Mouse (Mus musculus) limb, embryonic 10.5 days (tissue): ENCODE measurements around the gene Nkiras2. TPM values are rescaled to one million over a fixed set of nuclear protein-coding genes. Genes with fewer than 3 reads are reported as not detected.
"Not testable (repeated sequence)": the region's sequence is repeated elsewhere in the genome, so short reads cannot be mapped to it uniquely, and the experiment has no call there.

Source experiments
- DNase-seq: peaks from one replicate; pipeline ENCODE4 v3.0.0-alpha.2; 2017; ENCODE audit warnings: low spot score
- H3K27ac ChIP-seq: fragments of 300-500 bp; sonication (generic); 2 replicates; pipeline ENCODE4 v1.5.1; 2016; ENCODE audit warnings: mild to moderate bottlenecking
- H3K27me3 ChIP-seq: fragments of 300-500 bp; sonication (generic); 2 replicates; pipeline ENCODE4 v1.6.1; 2016; ENCODE audit warnings: low read depth, mild to moderate bottlenecking; ENCODE audit not compliant: poor library complexity, severe bottlenecking
- H3K36me3 ChIP-seq: fragments of 300-500 bp; sonication (generic); 2 replicates; pipeline ENCODE4 v1.6.1; 2016; ENCODE audit warnings: mild to moderate bottlenecking, moderate library complexity
- H3K4me1 ChIP-seq: fragments of 300-500 bp; sonication (generic); 2 replicates; pipeline ENCODE4 v1.6.1; 2016
- H3K4me3 ChIP-seq: fragments of 300-500 bp; sonication (generic); 2 replicates; pipeline ENCODE4 v1.5.1; 2016; ENCODE audit warnings: mild to moderate bottlenecking, moderate library complexity
- H3K9me3 ChIP-seq: fragments of 300-500 bp; sonication (generic); replicated peaks from 2 replicates; pipeline ENCODE4 v1.6.1; 2016; ENCODE audit warnings: mild to moderate bottlenecking
- WGBS: fragments of 180-500 bp; shearing (Covaris S2); methylation state at CpG from one replicate; pipeline ENCODE4 v1.1.7; 2016; 5-methylcytosine and 5-hydroxymethylcytosine counted together
- polyA plus RNA-seq: library from polyadenylated mRNA; unstranded; fragments of >200 nt; fragmentation: Nextera tagmentation; extraction: Ambion mirVana; gene quantifications from 2 replicates; pipeline ENCODE4 v1.2.1, GENCODE M21; 2016

Gene Nkiras2
- polyA plus RNA-seq, 1 experiment from 2014 or later: 95.5 TPM

DNA sequence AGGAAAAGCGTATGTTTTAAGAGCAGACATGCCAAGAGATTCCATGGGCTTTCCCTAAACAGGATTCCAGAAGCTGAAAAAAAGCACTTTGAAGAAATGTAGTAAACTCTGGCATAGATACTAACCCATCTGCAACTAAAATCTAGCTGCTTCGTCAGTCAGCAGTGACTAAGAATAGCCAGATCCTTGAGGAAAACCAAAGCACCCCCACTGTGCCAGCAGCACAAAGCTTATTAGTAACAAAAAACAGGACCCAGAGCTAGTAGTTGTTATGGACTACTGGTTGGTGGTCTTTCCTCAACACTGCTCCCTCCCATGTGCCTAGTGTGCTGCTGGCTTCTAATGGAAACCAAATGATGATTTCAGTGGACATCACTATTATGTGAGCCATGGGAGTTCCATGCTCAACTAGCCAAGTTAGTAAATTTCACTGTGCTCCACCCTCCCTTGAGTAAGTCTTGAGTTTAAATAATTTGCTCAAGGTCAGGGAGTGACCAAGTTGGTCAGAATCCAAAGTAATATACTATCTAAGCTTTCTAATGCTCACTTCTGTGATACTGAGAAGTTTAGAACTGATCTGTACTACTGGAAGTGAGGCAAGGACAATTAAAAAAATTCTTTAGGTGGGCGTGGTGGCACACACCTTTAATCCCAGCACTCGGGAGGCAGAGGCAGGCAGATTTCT is 14.6 kb upstream of the Nkiras2 start:
- Histone ChIP-seq H3K9me3 (no peaks in the 10 kb centered on the region), H3K27me3 (no peaks in the 10 kb centered on the region), H3K4me3 (no peak overlapping the region), H3K27ac (no peak overlapping the region), H3K36me3 (peaks cover 86% of the 10 kb centered on the region), H3K4me1 (no peaks in the 10 kb centered on the region)
- WGBS: 94% methylated on average over 4 of the region's 4 CpGs
- no peak for DNase-seq

DNA sequence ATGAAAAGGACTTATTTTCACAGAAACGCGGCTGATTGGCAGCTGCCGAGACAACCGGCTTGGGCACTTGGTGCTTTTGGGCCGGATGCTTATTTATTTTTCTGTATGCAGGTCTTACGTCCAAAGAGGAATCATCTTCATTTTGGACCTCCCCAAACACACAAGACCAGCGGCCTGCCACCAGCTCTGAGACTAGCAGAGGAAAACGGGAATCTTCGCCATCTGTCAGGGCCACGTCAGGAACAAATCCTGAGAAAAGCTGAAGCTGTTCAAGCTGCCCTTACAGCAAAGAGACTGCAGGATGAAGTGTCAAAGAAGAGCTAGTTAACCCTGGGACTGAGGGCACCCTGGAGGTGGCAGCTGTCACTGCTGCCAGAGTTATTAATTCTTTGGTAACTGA is 13.6 kb upstream of the Nkiras2 start:
- DNase-seq: no peak
- H3K27me3 ChIP-seq: no peaks in the 10 kb centered on the region
- H3K9me3 ChIP-seq: no peaks in the 10 kb centered on the region
- no peak overlapping the region for H3K4me3 ChIP-seq
- H3K27ac ChIP-seq: no peak overlapping the region
- H3K4me1 ChIP-seq: no peaks in the 10 kb centered on the region
- peaks cover 86% of the 10 kb centered on the region for H3K36me3 ChIP-seq
- WGBS: 92% methylated on average over 10 of the region's 10 CpGs

DNA sequence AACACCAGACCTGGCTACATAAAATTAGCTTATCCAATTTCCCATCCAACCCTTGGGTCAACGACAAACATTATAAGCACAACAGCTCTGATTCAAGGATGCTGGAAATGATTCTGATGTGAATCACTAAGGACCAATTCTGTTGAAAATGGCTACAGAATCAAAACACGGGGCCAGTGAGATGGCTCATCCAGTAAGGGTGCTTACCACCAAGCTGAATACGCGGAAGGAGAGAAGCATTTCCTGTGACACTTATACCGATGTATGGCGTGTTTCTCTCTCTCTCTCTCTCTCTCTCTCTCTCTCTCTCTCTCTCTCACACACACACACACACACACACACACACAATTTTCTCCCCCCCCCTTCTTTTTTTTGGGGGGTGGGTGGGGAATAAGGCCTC is 11.9 kb upstream of the Nkiras2 start:
- 89% methylated on average over 6 of the region's 6 CpGs for WGBS

DNA sequence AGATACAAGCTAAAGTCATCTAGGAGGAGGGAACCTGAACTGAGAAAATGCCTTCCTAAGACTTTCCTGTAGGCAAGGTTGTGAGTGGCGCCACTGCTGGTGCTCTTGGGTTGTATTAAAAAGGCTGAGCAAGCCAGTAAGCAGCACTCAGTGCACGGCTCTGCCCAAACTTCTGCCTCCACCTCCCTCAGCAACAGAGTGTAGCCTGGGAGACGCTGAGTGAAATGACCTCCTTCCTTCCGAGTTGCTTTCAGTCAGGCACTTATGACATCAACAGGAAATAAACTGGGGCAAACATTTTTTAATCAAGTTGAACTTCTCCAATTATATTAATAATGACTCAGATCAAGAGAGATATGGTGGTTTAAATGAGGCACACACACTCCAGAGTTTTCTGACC is 10.2 kb upstream of the Nkiras2 start:
- peaks cover 73% of the 10 kb centered on the region for H3K36me3 ChIP-seq
- H3K4me3 ChIP-seq: no peak overlapping the region
- WGBS: 79% methylated on average over 4 of the region's 4 CpGs
- no peak overlapping the region for H3K27ac ChIP-seq
- H3K9me3 ChIP-seq: no peaks in the 10 kb centered on the region
- no peaks in the 10 kb centered on the region for H3K27me3 ChIP-seq
- no peak for DNase-seq
- H3K4me1 ChIP-seq: no peaks in the 10 kb centered on the region

More for the DNA sequence above, 11.9 kb upstream of the Nkiras2 start:
- no peak overlapping the region for H3K27ac ChIP-seq
- H3K36me3 ChIP-seq: peaks cover 82% of the 10 kb centered on the region
- no peaks in the 10 kb centered on the region for H3K9me3 ChIP-seq
- no peak for DNase-seq
- no peaks in the 10 kb centered on the region for H3K27me3 ChIP-seq
- H3K4me3 ChIP-seq: no peak overlapping the region
- no peaks in the 10 kb centered on the region for H3K4me1 ChIP-seq

DNA sequence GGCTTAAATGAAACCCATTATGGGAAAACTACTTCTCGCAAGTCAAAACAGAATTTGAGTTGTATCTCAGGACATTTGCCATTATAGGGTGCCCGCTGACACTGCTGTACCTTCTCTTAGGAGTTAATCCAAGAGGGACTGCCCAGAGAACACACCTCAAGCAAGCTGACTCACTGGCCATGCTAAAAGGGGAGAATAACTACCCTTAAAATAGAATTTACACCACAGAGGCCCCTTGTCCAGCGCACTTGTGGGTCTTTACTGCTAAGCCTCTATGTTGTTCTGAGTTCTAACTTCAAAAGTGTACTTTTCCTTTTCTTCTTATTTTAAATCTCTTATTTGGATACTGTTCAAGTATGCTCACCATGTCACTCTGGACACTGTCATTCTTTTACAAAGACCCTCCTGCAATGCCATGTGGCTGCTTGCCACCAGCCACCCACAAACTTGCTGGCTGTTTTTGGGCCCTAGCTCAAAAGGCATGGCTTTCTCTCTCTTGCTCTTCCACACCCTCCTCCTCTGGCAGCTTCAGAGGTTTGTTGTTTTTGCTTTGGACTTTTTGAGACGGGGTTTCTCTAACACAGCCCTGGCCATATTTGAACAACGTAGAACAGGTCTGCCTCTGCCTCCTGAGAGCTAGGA is 9.6 kb upstream of the Nkiras2 start:
- H3K4me1 ChIP-seq: no peaks in the 10 kb centered on the region
- no peak overlapping the region for H3K27ac ChIP-seq
- H3K36me3 ChIP-seq: peaks cover 69% of the 10 kb centered on the region
- H3K27me3 ChIP-seq: no peaks in the 10 kb centered on the region
- 94% methylated on average over 5 of the region's 5 CpGs for WGBS
- H3K9me3 ChIP-seq: no peaks in the 10 kb centered on the region
- no peak for DNase-seq
- no peak overlapping the region for H3K4me3 ChIP-seq

DNA sequence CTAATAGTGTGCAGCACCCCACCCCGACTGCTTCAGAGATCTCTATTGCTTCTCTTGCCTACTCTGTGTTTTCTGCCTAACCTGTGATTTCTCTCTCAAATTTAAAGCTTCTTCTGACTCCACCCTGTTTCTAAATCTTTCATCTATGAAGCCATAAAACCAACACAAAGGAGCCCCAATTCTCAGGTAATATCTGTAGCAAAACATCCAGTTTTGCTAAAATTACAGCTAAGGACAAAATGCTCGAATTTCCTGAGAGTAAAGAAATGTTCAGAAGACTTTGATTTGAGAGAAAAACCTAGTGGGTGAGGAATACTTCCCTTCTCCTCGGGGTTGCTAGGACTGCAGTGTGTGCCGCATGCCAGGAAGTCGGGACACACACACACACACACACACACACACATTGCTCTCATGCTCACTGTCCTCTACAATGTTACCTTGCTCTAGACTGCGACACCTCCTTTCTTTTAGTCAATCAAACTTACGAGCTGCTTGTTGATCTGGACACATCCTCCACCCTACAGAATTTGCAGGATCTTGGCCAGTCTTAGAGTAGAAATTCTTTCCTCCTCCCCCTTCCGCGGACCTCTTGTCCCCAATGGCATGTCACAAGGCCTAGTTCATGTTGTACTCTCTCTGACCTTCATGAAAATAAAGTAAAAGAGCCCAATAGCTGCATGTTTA is 8.9 kb upstream of the Nkiras2 start:
- no peaks in the 10 kb centered on the region for H3K4me1 ChIP-seq
- 90% methylated on average over 9 of the region's 9 CpGs for WGBS
- H3K27ac ChIP-seq: no peak overlapping the region

DNA sequence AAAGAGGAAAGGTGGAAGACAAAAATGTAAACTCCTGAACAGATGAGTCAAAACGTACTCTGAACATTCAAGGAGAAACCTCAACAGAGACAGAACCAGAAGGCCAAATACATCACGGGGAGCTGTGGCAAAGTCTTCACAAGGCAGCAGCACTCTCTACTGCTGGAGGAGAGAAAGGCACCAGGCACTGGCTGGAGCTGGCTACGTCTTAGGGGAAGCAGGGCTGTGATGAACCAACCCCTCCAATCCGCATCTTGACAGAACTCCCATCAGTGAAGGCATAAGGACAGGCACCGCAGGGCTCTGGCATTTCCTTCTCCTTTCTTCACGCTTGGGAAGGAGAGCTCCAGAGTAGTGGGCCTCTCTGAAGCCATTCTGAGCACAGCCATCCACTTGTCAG is 7.4 kb upstream of the Nkiras2 start:
- H3K36me3 ChIP-seq: peaks cover 69% of the 10 kb centered on the region

More for the DNA sequence above, 8.9 kb upstream of the Nkiras2 start:
- H3K36me3 ChIP-seq: peaks cover 71% of the 10 kb centered on the region
- no peaks in the 10 kb centered on the region for H3K9me3 ChIP-seq
- H3K4me3 ChIP-seq: no peak overlapping the region
- DNase-seq: no peak
- no peaks in the 10 kb centered on the region for H3K27me3 ChIP-seq

DNA sequence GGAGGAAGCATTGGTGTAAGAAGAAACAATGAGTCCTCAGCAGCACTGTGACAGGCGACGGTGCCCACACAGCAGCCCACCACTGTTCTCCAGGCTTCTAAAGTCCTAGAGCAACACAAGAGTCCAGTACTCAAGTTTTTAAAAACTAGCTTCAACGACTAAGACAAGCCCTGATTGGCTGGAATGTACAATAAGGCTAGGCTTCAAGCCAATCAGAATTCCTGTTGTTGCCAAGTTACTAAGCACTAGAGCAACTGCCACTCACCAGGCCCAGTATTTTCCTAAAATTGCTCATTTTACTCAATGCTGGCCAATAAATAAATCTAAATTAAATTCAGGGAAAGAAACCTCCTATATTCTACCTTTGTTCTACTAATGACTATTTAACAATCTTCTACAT is 5.8 kb upstream of the Nkiras2 start:
- Histone ChIP-seq H3K27ac (no peak overlapping the region), H3K4me1 (peaks cover 8% of the 10 kb centered on the region), H3K9me3 (no peaks in the 10 kb centered on the region), H3K27me3 (no peaks in the 10 kb centered on the region), H3K4me3 (no peak overlapping the region), H3K36me3 (peaks cover 56% of the 10 kb centered on the region)
- WGBS: 91% methylated on average over 3 of the region's 3 CpGs
- no peak for DNase-seq

More for the DNA sequence above, 7.4 kb upstream of the Nkiras2 start:
- Histone ChIP-seq H3K27ac (no peak overlapping the region), H3K27me3 (no peaks in the 10 kb centered on the region), H3K4me3 (no peak overlapping the region), H3K9me3 (no peaks in the 10 kb centered on the region), H3K4me1 (no peaks in the 10 kb centered on the region)
- DNase-seq: no peak
- WGBS: 87% methylated on average over 6 of the region's 6 CpGs

DNA sequence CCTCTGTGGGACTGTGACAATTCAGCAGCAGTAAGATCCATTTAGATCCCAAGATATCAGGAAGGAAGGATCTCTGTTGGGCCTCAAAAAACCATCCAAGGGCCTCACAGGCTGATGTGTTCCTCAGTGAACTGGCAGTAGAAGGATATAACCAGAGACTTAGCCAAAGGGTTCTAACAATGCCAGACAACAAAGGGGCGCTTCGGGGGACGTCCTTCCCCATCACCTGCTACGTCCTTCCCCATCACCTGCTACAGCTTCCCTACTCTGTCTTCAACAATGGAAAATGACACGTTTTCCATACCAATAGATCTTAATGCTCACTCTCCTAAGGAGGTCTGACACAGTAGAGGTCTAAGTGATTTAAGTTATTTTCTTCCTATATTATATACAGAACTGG is 2.7 kb upstream of the Nkiras2 start:
- 92% methylated on average over 5 of the region's 5 CpGs for WGBS
- H3K27ac ChIP-seq: no peak overlapping the region

DNA sequence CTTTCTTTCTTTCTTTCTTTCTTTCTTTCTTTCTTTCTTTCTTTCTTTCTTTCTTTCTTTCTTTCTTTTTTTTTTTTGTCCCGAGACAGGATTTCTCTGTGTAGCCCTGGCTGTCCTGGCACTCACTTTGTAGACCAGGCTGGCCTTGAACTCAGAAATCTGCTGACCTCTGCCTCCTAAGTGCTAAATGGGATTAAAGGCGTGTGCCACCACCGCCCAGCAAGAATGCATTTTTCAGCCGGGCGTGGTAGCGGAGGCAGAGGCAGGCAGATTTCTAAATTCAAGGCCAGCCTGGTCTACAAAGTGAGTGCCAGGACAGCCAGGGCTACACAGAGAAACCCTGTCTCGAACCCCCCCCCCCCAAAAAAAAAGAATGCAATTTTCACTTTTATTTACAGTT is 2.2 kb upstream of the Nkiras2 start:
- not testable (repeated sequence) for H3K27me3 ChIP-seq, H3K9me3 ChIP-seq, H3K27ac ChIP-seq, DNase-seq, H3K4me3 ChIP-seq
- Histone ChIP-seq H3K36me3 (peaks cover 24% of the 10 kb centered on the region), H3K4me1 (peaks cover 20% of the 10 kb centered on the region)
- 93% methylated on average over 7 of the region's 7 CpGs for WGBS

More for the DNA sequence above, 2.7 kb upstream of the Nkiras2 start:
- no peak for DNase-seq
- Histone ChIP-seq H3K27me3 (no peaks in the 10 kb centered on the region), H3K4me3 (no peak overlapping the region), H3K9me3 (no peaks in the 10 kb centered on the region), H3K4me1 (peaks cover 20% of the 10 kb centered on the region), H3K36me3 (peaks cover 28% of the 10 kb centered on the region)

DNA sequence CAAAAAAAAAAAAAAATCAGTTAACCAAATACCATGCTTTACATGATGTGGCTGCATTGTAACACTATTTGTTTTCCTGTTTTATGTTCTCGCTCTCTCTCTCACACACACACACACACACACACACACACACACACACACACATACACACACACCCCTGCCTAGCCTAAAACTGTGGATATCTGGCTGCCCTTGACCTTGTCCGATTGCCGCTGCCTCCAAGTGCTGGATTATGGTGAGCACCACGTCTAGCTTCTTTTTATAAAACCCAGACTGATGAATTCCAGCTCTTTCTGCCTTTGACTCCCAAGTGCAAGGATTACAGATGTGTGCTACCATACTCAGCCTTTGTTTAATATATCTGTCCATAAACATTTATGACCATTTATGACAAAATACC is 1.6 kb upstream of the Nkiras2 start:
- WGBS: 93% methylated on average over 4 of the region's 4 CpGs
- no peak for DNase-seq
- peak overlapping the region; percentile 91 for H3K4me3 ChIP-seq
- H3K27ac ChIP-seq: no peak overlapping the region
- peaks cover 21% of the 10 kb centered on the region for H3K4me1 ChIP-seq
- no peaks in the 10 kb centered on the region for H3K9me3 ChIP-seq
- H3K36me3 ChIP-seq: peaks cover 18% of the 10 kb centered on the region
- H3K27me3 ChIP-seq: no peaks in the 10 kb centered on the region

DNA sequence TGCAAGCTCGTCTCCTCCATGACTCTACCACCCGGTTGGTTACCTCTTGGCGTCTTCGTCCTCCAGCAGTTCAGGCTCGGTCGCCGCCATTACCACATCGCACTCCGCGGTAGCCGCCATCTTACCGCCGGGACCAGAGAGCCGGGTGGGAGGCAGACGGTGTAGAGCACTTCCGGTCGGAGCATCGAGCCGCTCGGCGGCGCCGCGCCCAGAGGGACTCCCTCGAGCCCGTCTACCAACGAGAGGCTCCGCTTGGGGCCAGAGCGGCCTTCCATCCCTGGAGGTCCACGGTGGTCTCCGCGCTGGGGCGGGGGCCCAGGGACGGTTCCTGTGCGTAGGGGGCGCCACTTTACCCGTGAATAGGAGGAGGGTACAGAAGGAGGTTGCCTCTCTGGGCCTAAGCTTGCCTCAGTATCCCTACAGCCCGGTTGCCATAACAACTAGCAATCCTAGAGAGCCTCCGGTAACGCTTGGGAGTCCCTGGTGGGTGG is 486 bp downstream of the Nkiras2 start:
- Histone ChIP-seq H3K4me1 (peaks cover 32% of the 10 kb centered on the region), H3K36me3 (peaks cover 22% of the 10 kb centered on the region), H3K27ac (peak overlapping the region; percentile 96), H3K27me3 (no peaks in the 10 kb centered on the region), H3K4me3 (peak overlapping the region; percentile 91), H3K9me3 (no peaks in the 10 kb centered on the region)
- under 1% methylated on average over 40 of the region's 40 CpGs for WGBS
- DNase-seq: peak; percentile 98

DNA sequence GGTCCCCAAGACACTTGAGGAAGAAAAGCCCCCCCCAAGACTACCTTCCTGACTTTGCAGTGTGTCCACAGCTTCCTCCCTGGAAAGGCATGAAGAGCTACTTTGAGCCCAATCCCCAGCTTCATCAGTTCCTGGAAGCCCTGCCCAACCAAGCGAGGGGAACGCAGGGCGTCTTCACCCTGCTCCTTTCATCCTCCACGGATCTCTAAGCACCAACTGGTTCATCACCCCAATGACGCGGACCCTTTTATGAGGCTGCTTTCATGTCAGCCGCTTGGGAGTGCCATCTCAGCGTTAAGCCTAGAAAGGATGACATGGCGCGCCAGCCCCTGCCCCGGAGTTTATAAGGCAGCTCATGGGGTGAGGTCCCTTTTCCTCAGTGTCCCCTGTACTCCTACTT is 938 bp downstream of the Nkiras2 start, which contains the start of gene Dnajc7:
Gene Dnajc7, minus strand, starts transcription at position 187 of the 400 bp plus-strand sequence.
- peak within 1 kb of the TSS; percentile 96 for H3K27ac ChIP-seq
- peak within 1 kb of the TSS; percentile 91 for H3K4me3 ChIP-seq
- H3K27me3 ChIP-seq: no peaks in the 10 kb centered on the region
- no peaks in the 10 kb centered on the region for H3K9me3 ChIP-seq
- H3K4me1 ChIP-seq: peaks cover 32% of the 10 kb centered on the region
- DNase-seq: no peak
- peaks cover 24% of the 10 kb centered on the region for H3K36me3 ChIP-seq
- 5% methylated on average over 11 of the region's 11 CpGs for WGBS
